Mouse (Mus musculus) C2C12 (cell line): ENCODE measurements around the gene Prtg.

Source experiments
- CEBPB ChIP-seq: IDR thresholded peaks from one replicate; pipeline ENCODE4 v1.6.1; 2011; ENCODE audit warnings: low read depth, mild to moderate bottlenecking, control low read depth, moderate library complexity
- CTCF ChIP-seq: IDR thresholded peaks from one replicate; pipeline ENCODE4 v1.5.1; 2011; ENCODE audit not compliant: control insufficient read depth, insufficient read depth, insufficient read length
- MAX ChIP-seq: IDR thresholded peaks from one replicate; pipeline ENCODE4 v1.6.1; 2011; ENCODE audit warnings: mild to moderate bottlenecking, control low read depth
- MYOD1 ChIP-seq: IDR thresholded peaks from one replicate; pipeline ENCODE4 v1.6.1; 2011; ENCODE audit warnings: low read depth; ENCODE audit not compliant: control insufficient read depth, insufficient read length
- USF1 ChIP-seq: IDR thresholded peaks from one replicate; pipeline ENCODE4 v1.6.1; 2011; ENCODE audit warnings: low read depth, mild to moderate bottlenecking, control low read depth, moderate library complexity

- TF ChIP-seq MYOD1: no peak
- TF ChIP-seq CTCF: no peak
- TF ChIP-seq USF1: no peak
- TF ChIP-seq MAX: no peak
- no peak for TF ChIP-seq CEBPB
Measured at GRCm38 (mm10) chr9:72902611-72903010, 95.9 kb downstream of the Prtg start.
